Mouse (Mus musculus): Measurements from ENCODE around the gene Gm19935. TPM values are rescaled to one million over a fixed set of nuclear protein-coding genes. Genes with fewer than 3 reads are reported as not detected.

The Gm19935 gene
- total RNA-seq (2023): not detected

DNA sequence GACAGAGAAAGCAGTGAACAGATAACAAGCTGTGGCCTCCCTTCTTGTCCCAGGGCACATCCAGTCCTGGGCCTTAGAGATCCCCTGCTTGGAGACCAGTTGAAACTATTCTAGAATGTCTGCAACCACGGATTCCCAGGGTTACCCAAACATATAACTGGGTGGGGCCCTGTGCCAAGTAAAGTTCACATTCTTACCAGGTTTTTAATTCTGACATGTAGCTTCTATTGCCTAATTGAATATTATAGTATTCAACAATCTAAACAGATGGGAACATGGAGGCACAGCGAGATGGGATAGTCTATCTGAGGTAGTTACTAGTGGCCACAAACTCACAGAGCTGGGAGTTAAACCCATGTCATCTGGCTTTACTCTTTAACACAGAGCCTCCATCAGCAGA is at the start of gene Gm19935:
TSS of gene Gm19935 (minus strand) at position 101 of the 400 bp plus-strand sequence.

DNA sequence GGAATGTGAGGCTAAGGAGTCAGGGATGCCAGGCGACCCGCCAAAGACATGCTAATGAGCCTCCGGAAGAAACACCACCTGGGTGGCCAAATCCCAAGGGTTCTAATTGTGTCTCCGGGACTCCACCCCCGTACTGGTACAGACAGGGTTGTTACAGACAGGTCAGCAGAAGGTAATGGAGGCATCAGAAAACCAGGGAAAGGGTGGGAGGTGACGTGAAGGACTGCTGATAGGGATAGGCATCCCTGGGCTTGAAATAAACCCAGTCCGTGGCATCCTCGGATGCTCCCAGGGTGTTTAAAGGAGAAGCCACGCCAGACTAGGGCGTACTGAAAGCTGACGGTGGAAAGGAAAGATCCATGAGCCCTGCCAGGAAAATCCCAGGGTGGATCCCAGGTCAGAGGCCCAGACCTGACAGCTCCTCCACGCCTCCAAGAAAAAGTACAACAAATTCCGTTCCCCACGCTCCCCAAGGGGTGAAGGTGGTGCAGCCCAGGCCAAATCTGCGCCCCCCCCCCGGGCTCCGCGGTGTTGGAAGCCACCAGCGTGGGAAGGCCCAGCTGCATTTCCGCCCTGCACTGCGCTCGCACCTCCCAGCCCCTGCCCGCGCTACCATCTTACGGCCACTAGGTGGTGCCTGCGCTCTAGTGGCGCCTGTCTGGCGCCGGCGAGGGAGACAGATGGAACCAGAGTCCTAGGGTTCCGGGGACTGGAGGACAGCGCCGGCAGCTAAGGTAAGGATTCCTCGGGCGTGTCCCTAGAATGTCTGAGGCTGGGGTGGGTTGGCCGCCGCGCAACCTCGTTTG is 11.2 kb upstream of the Gm19935 start, which contains the start of gene Chd9:
TSS of gene Chd9 (plus strand) at position 172 of the 806 bp plus-strand sequence.

Other genes with a start within 250 kb of the Gm19935 start
- 100 to 1,000 TPM; 110 to 115 TPM for gene Chd9, start 11.0 kb upstream of the Gm19935 start, total RNA-seq (2023)

All from monocyte, adult 59 days (primary cell).